Mouse (Mus musculus) MEL (cell line): ENCODE results near the gene Cnot3. TPM values are rescaled to one million over a fixed set of nuclear protein-coding genes. Genes with fewer than 3 reads are reported as not detected.

Source experiments
- DNase-seq: peaks from one replicate; pipeline ENCODE4 v3.0.0; 2011; ENCODE audit warnings: low read depth, low spot score
- H3K27ac ChIP-seq: 2 replicates; pipeline ENCODE4 v1.5.1; 2012; ENCODE audit warnings: low read depth, mild to moderate bottlenecking, control low read depth, low read length, moderate library complexity; ENCODE audit not compliant: control insufficient read depth
- H3K27me3 ChIP-seq, 2 experiments: fragments of 150-350 bp in 1 of 2; sonication (generic) in 1 of 2; 2 replicates each; pipeline ENCODE4 v1.6.1; 2012; ENCODE audit warnings: low read length in 2 of 2, mild to moderate bottlenecking in 2 of 2, improper control_type of control experiment in 1 of 2, moderate library complexity in 1 of 2; ENCODE audit not compliant: insufficient read depth in 2 of 2, control insufficient read depth in 1 of 2
- H3K36me3 ChIP-seq, 2 experiments: 2 replicates each; pipeline ENCODE4 v1.6.1; 2012 to 2014; ENCODE audit warnings: low read length in 2 of 2, improper control_type of control experiment in 1 of 2, inconsistent platforms in 1 of 2, mild to moderate bottlenecking in 1 of 2; ENCODE audit not compliant: insufficient read depth in 2 of 2, control insufficient read depth in 1 of 2
- H3K4me1 ChIP-seq, 2 experiments: fragments of 150-350 bp in 1 of 2; sonication (generic) in 1 of 2; 2 replicates each; pipeline ENCODE4 v1.6.1; 2012; ENCODE audit warnings: low read length in 2 of 2, improper control_type of control experiment in 1 of 2, mild to moderate bottlenecking in 1 of 2; ENCODE audit not compliant: insufficient read depth in 2 of 2, control insufficient read depth in 1 of 2
- H3K4me3 ChIP-seq, 2 experiments: fragments of 150-350 bp in 1 of 2; sonication (generic) in 1 of 2; 2 replicates each; pipeline ENCODE4 v1.5.1; 2012; ENCODE audit warnings: low read depth in 2 of 2, low read length in 2 of 2, mild to moderate bottlenecking in 2 of 2, moderate library complexity in 2 of 2, control low read depth in 1 of 2, improper control_type of control experiment in 1 of 2; ENCODE audit not compliant: control insufficient read depth in 1 of 2, insufficient read depth in 1 of 2
- H3K79me2 ChIP-seq: 2 replicates; pipeline ENCODE4 v1.6.1; 2012; ENCODE audit warnings: mild to moderate bottlenecking, low read length, moderate library complexity; ENCODE audit not compliant: control insufficient read depth, poor library complexity, insufficient read depth
- H3K9ac ChIP-seq: 2 replicates; pipeline ENCODE4 v1.6.1; 2012; ENCODE audit warnings: low read depth, mild to moderate bottlenecking, control low read depth, low read length, moderate library complexity; ENCODE audit not compliant: control insufficient read depth, poor library complexity, severe bottlenecking
- H3K9me3 ChIP-seq: fragments of 150-350 bp; sonication (generic); replicated peaks from 2 replicates; pipeline ENCODE4 v1.6.1; 2012; ENCODE audit warnings: mild to moderate bottlenecking, low read length, improper control_type of control experiment, moderate library complexity; ENCODE audit not compliant: insufficient read depth
- BHLHE40 ChIP-seq: IDR thresholded peaks from 2 replicates; pipeline ENCODE4 v1.6.1; 2012; ENCODE audit warnings: low read depth, mild to moderate bottlenecking, inconsistent platforms, low read length, improper control_type of control experiment, borderline replicate concordance
- CHD1 ChIP-seq: IDR thresholded peaks from 2 replicates; pipeline ENCODE4 v1.6.1; 2012; ENCODE audit warnings: low read depth, mild to moderate bottlenecking, inconsistent platforms, low read length, improper control_type of control experiment
- CHD2 ChIP-seq: IDR thresholded peaks from 2 replicates; pipeline ENCODE4 v1.6.1; 2011; ENCODE audit warnings: low read length, improper control_type of control experiment
- CTCF ChIP-seq, 3 experiments: IDR thresholded peaks in 2 of 3; conservative IDR thresholded peaks in 1 of 3; 2 replicates each; pipeline ENCODE4 v1.5.1; 2011 to 2012; ENCODE audit warnings: low read length in 3 of 3, low read depth in 2 of 3, mild to moderate bottlenecking in 2 of 3, improper control_type of control experiment in 1 of 3, inconsistent platforms in 1 of 3, mixed read lengths in 1 of 3, moderate library complexity in 1 of 3; ENCODE audit not compliant: control insufficient read depth in 1 of 3, insufficient read depth in 1 of 3, poor library complexity in 1 of 3, severe bottlenecking in 1 of 3
- E2F4 ChIP-seq: IDR thresholded peaks from 2 replicates; pipeline ENCODE4 v1.6.1; 2011; ENCODE audit warnings: low read depth, low read length, improper control_type of control experiment, borderline replicate concordance
- ELF1 ChIP-seq: IDR thresholded peaks from 2 replicates; pipeline ENCODE4 v1.6.1; 2014; ENCODE audit warnings: low read depth, mild to moderate bottlenecking, inconsistent platforms, low read length, improper control_type of control experiment, moderate library complexity
- EP300 ChIP-seq, 2 experiments: IDR thresholded peaks; 2 replicates each; pipeline ENCODE4 v1.6.1; 2011; ENCODE audit warnings: improper control_type of control experiment in 2 of 2, low read length in 2 of 2, low read depth in 1 of 2, mild to moderate bottlenecking in 1 of 2
- GABPA ChIP-seq: IDR thresholded peaks from 2 replicates; pipeline ENCODE4 v1.6.1; 2012; ENCODE audit warnings: low read depth, mild to moderate bottlenecking, inconsistent platforms, low read length, improper control_type of control experiment, moderate library complexity
- GATA1 ChIP-seq: IDR thresholded peaks from 2 replicates; pipeline ENCODE4 v1.6.1; 2011; ENCODE audit warnings: low read depth, low read length, improper control_type of control experiment
- HCFC1 ChIP-seq: IDR thresholded peaks from 2 replicates; pipeline ENCODE4 v1.6.1; 2012; ENCODE audit warnings: low read depth, mild to moderate bottlenecking, inconsistent platforms, low read length, improper control_type of control experiment, moderate library complexity
- JUND ChIP-seq: IDR thresholded peaks from 2 replicates; pipeline ENCODE4 v1.6.1; 2011; ENCODE audit warnings: low read depth, mild to moderate bottlenecking, improper control_type of control experiment, low read length
- KAT2A ChIP-seq: conservative IDR thresholded peaks from 2 replicates; pipeline ENCODE4 v1.6.1; 2012; ENCODE audit warnings: low read depth, low read length, improper control_type of control experiment, inconsistent platforms
- MAFK ChIP-seq: IDR thresholded peaks from 2 replicates; pipeline ENCODE4 v1.6.1; 2011; ENCODE audit warnings: low read depth, mild to moderate bottlenecking, low read length, improper control_type of control experiment, borderline replicate concordance
- MAX ChIP-seq: IDR thresholded peaks from 2 replicates; pipeline ENCODE4 v1.6.1; 2011; ENCODE audit warnings: low read length, improper control_type of control experiment
- MAZ ChIP-seq: IDR thresholded peaks from 2 replicates; pipeline ENCODE4 v1.6.1; 2012; ENCODE audit warnings: low read depth, mild to moderate bottlenecking, inconsistent platforms, low read length, improper control_type of control experiment
- MEF2A ChIP-seq: IDR thresholded peaks from 2 replicates; pipeline ENCODE4 v1.6.1; 2014; ENCODE audit warnings: low read depth, mild to moderate bottlenecking, inconsistent platforms, low read length, improper control_type of control experiment; ENCODE audit not compliant: poor library complexity, insufficient replicate concordance, severe bottlenecking; ENCODE audit errors: extremely low read depth
- MXI1 ChIP-seq: IDR thresholded peaks from 2 replicates; pipeline ENCODE4 v1.6.1; 2011; ENCODE audit warnings: mild to moderate bottlenecking, low read depth, low read length, improper control_type of control experiment
- MYB ChIP-seq: IDR thresholded peaks from 2 replicates; pipeline ENCODE4 v1.6.1; 2011; ENCODE audit warnings: mild to moderate bottlenecking, low read depth, low read length, improper control_type of control experiment
- MYC ChIP-seq: IDR thresholded peaks from 2 replicates; pipeline ENCODE4 v1.6.1; 2011; ENCODE audit warnings: low read depth, mild to moderate bottlenecking, low read length, improper control_type of control experiment, moderate library complexity
- NELFE ChIP-seq: IDR thresholded peaks from 2 replicates; pipeline ENCODE4 v1.6.1; 2011; ENCODE audit warnings: low read depth, low read length, improper control_type of control experiment
- NRF1 ChIP-seq: IDR thresholded peaks from 2 replicates; pipeline ENCODE4 v1.6.1; 2014; ENCODE audit warnings: low read depth, mild to moderate bottlenecking, inconsistent platforms, low read length, improper control_type of control experiment, moderate library complexity; ENCODE audit not compliant: poor library complexity, insufficient read depth, severe bottlenecking
- POLR2A ChIP-seq, 2 experiments: IDR thresholded peaks; 2 replicates each; pipeline ENCODE4 v1.6.1; 2011 to 2012; ENCODE audit warnings: low read length in 2 of 2, mild to moderate bottlenecking in 2 of 2, control low read depth in 1 of 2, improper control_type of control experiment in 1 of 2, low read depth in 1 of 2, moderate library complexity in 1 of 2; ENCODE audit not compliant: control insufficient read depth in 1 of 2, insufficient read depth in 1 of 2, poor library complexity in 1 of 2
- POLR2AphosphoS2 ChIP-seq: IDR thresholded peaks from 2 replicates; pipeline ENCODE4 v1.6.1; 2011; ENCODE audit warnings: low read length, improper control_type of control experiment
- POLR2AphosphoS5 ChIP-seq: IDR thresholded peaks from 2 replicates; pipeline ENCODE4 v1.6.1; 2012; ENCODE audit warnings: low read depth, borderline replicate concordance, mild to moderate bottlenecking, inconsistent platforms, low read length, moderate library complexity, mixed read lengths
- RAD21 ChIP-seq: IDR thresholded peaks from 2 replicates; pipeline ENCODE4 v1.6.1; 2011; ENCODE audit warnings: mild to moderate bottlenecking, low read depth, low read length, improper control_type of control experiment
- RCOR1 ChIP-seq: IDR thresholded peaks from 2 replicates; pipeline ENCODE4 v1.6.1; 2012; ENCODE audit warnings: low read depth, mild to moderate bottlenecking, inconsistent platforms, low read length, improper control_type of control experiment
- SIN3A ChIP-seq: IDR thresholded peaks from 2 replicates; pipeline ENCODE4 v1.6.1; 2012; ENCODE audit warnings: low read length, improper control_type of control experiment, inconsistent platforms
- SMC3 ChIP-seq: IDR thresholded peaks from 2 replicates; pipeline ENCODE4 v1.6.1; 2011; ENCODE audit warnings: low read depth, low read length, improper control_type of control experiment
- TAL1 ChIP-seq: IDR thresholded peaks from 2 replicates; pipeline ENCODE4 v1.6.1; 2012; ENCODE audit warnings: mild to moderate bottlenecking, inconsistent platforms, low read length, moderate library complexity, mixed read lengths
- TBP ChIP-seq: IDR thresholded peaks from 2 replicates; pipeline ENCODE4 v1.8.0; 2011; ENCODE audit warnings: low read depth, low read length, improper control_type of control experiment
- TCF12 ChIP-seq: IDR thresholded peaks from 2 replicates; pipeline ENCODE4 v1.6.1; 2014; ENCODE audit warnings: low read depth, mild to moderate bottlenecking, inconsistent platforms, low read length, improper control_type of control experiment, moderate library complexity
- UBTF ChIP-seq: IDR thresholded peaks from 2 replicates; pipeline ENCODE4 v1.6.1; 2012; ENCODE audit warnings: low read depth, mild to moderate bottlenecking, inconsistent platforms, low read length, improper control_type of control experiment, moderate library complexity, borderline replicate concordance; ENCODE audit not compliant: insufficient read depth
- USF1 ChIP-seq: IDR thresholded peaks from 2 replicates; pipeline ENCODE4 v1.6.1; 2014; ENCODE audit warnings: low read depth, mild to moderate bottlenecking, inconsistent platforms, low read length, improper control_type of control experiment, moderate library complexity
- ZC3H11A ChIP-seq: IDR thresholded peaks from 2 replicates; pipeline ENCODE4 v1.6.1; 2012; ENCODE audit warnings: low read depth, mild to moderate bottlenecking, inconsistent platforms, low read length, improper control_type of control experiment
- ZKSCAN1 ChIP-seq: IDR thresholded peaks from 2 replicates; pipeline ENCODE4 v1.6.1; 2012; ENCODE audit warnings: low read depth, mild to moderate bottlenecking, inconsistent platforms, low read length, improper control_type of control experiment, moderate library complexity
- ZMIZ1 ChIP-seq: IDR thresholded peaks from 2 replicates; pipeline ENCODE4 v1.6.1; 2012; ENCODE audit warnings: low read depth, mild to moderate bottlenecking, inconsistent platforms, low read length, improper control_type of control experiment, moderate library complexity
- ZNF384 ChIP-seq: IDR thresholded peaks from 2 replicates; pipeline ENCODE4 v1.6.1; 2012; ENCODE audit warnings: low read depth, mild to moderate bottlenecking, inconsistent platforms, low read length, improper control_type of control experiment
- polyA plus RNA-seq, 2 experiments: library from polyadenylated mRNA; stranded (reverse) in 1 of 2; unstranded in 1 of 2; fragments of >175 nt in 1 of 2; fragments of >200 nt in 1 of 2; gene quantifications; 2 replicates each; pipeline versions ENCODE4 v1.2.1 to v1.2.4; 2012; ENCODE audit warnings: low replicate concordance in 2 of 2, low read depth in 1 of 2; ENCODE audit not compliant: insufficient read length in 2 of 2, insufficient read depth in 1 of 2, missing spikeins in 1 of 2
- total RNA-seq: library from RNA; depleted of rRNA; stranded (reverse); fragments of 300-350 nt; gene quantifications from 2 replicates; pipeline ENCODE4 v1.2.3, GENCODE M21; 2012

The Cnot3 gene
- total and polyA plus RNA-seq, 3 experiments = 17.4 to 118 (median 86.6) TPM

- peak within 1 kb of the TSS; percentile 92 for H3K27ac ChIP-seq
- peak; percentile 68 for DNase-seq
- H3K79me2 ChIP-seq = peaks cover 7% of the 10 kb centered on the region; the same call in 1 of the 2 replicates
- H3K9me3 ChIP-seq = no peaks in the 10 kb centered on the region
- peak within 1 kb of the TSS; percentile 73 for H3K9ac ChIP-seq
- no peaks in the 10 kb centered on the region for H3K27me3 ChIP-seq
- H3K4me3 ChIP-seq = peak within 1 kb of the TSS; percentile 73 to 79
- H3K36me3 ChIP-seq = peaks cover 0 to 7% of the 10 kb centered on the region in 2 experiments; a peak in 3 of 4 replicates
- H3K4me1 ChIP-seq = peaks cover 4 to 17% of the 10 kb centered on the region in 2 experiments; a peak in 3 of 4 replicates
- no peak for TF ChIP-seq E2F4
- peak in 1 of 2 experiments; percentile 59; a peak in 1 of 4 replicates for TF ChIP-seq POLR2A (IDR thresholded peaks at IDR 0.05; ENCODE audit: control insufficient read depth in 1 of 2, insufficient read depth in 1 of 2, low read depth in 1 of 2, low read length in 2 of 2, poor library complexity in 1 of 2)
- no peak for TF ChIP-seq POLR2AphosphoS5
- TF ChIP-seq GATA1 = no peak
- no peak for TF ChIP-seq USF1
- no peak for TF ChIP-seq EP300 (IDR thresholded peaks at IDR 0.05; ENCODE audit: low read depth in 1 of 2, low read length in 2 of 2)
- no peak for TF ChIP-seq MAZ
- TF ChIP-seq UBTF = no peak
- TF ChIP-seq RCOR1 = no peak
- TF ChIP-seq KAT2A = no peak
- peak; percentile 50 for TF ChIP-seq MXI1
- TF ChIP-seq JUND = no peak
- 0 out of 6 replicates have a peak, but pooled peaks of 1 of the 3 experiments have one; percentile 7 for TF ChIP-seq CTCF (IDR thresholded peaks at IDR 0.05 in 2 of 3, conservative IDR thresholded peaks at IDR 0.05 in 1 of 3; ENCODE audit: control insufficient read depth in 1 of 3, insufficient read depth in 1 of 3, low read depth in 2 of 3, low read length in 3 of 3, poor library complexity in 1 of 3, severe bottlenecking in 1 of 3)
- peak; percentile 50; the same call in 1 of the 2 replicates for TF ChIP-seq NELFE
- no peak for TF ChIP-seq TCF12
- no peak; the same call in 1 of the 2 replicates for TF ChIP-seq TBP
- no peak for TF ChIP-seq MEF2A
- TF ChIP-seq RAD21 = no peak
- TF ChIP-seq CHD1 = no peak
- no peak for TF ChIP-seq MAX
- no peak for TF ChIP-seq ZC3H11A
- no peak for TF ChIP-seq ZMIZ1
- no peak for TF ChIP-seq GABPA
- TF ChIP-seq MAFK = no peak
- TF ChIP-seq MYB = no peak
- TF ChIP-seq CHD2 = no peak
- no peak for TF ChIP-seq ELF1
- TF ChIP-seq MYC = 0 out of 2 replicates have a peak, but pooled peaks have one; percentile 7
- TF ChIP-seq ZNF384 = no peak
- TF ChIP-seq SMC3 = no peak
- peak; percentile 36; the same call in 1 of the 2 replicates for TF ChIP-seq HCFC1
- 0 out of 2 replicates have a peak, but pooled peaks have one; percentile 44 for TF ChIP-seq POLR2AphosphoS2
- no peak for TF ChIP-seq BHLHE40
- TF ChIP-seq SIN3A = no peak
- TF ChIP-seq ZKSCAN1 = no peak
- TF ChIP-seq TAL1 = no peak
- no peak for TF ChIP-seq NRF1
These were observed 47.4 kb downstream of the Cnot3 start, which contains the start of gene Tsen34 for GRCm38 (mm10) chr7:3692382-3692986. Gene Tsen34 (plus strand): TSS chr7:3692863.
